ENCODE assay signal across 23 mouse cellular contexts in genomic region chr10:71138852-71139197, GRCm38 (mm10). TPM values are rescaled to one million over a fixed set of nuclear protein-coding genes. Genes with fewer than 3 reads are reported as not detected.
A peak's percentile ranks its signal among the peaks of the same experiment; 100 is the strongest.
DNase-seq lines count a peak whose midpoint lies in the region; ATAC-seq lines count a peak whose summit lies in the region.
"Had no signal": no experiment of that assay in that cellular context is flagged by ENCODE, and none has a peak within 500 bp of the region (broad histone marks: within the 10 kb centered on the region; RNA-seq: fewer than 3 reads in every experiment).

No protein-coding gene starts in this region.

- ATAC-seq in hindbrain, embryonic 11.5 days (ENCODE audit: low FRiP score) = 0 out of 2 replicates have a peak, but pooled peaks have one; percentile 27
- no peak for ATAC-seq in hindbrain, embryonic 14.5 days (ENCODE audit: low FRiP score)
- ATAC-seq in embryonic facial prominence, embryonic 12.5 days (ENCODE audit: insufficient number of reproducible peaks, insufficient read depth, low FRiP score, low TSS enrichment) = 0 out of 2 replicates have a peak, but pooled peaks have one; percentile 22
- no peak for ATAC-seq in embryonic facial prominence, embryonic 13.5 days (ENCODE audit: insufficient number of reproducible peaks, insufficient read depth, low FRiP score, low TSS enrichment, low read depth)
- ATAC-seq in limb, embryonic 13.5 days (ENCODE audit: low FRiP score, low read depth) = 0 out of 2 replicates have a peak, but pooled peaks have one; percentile 19
- no peak for ATAC-seq in erythroblast, adult 5-6 weeks (replicated peaks; ENCODE audit: low FRiP score, poor library complexity, severe bottlenecking)
- ATAC-seq: forebrain, embryonic 14.5 days; intestine, embryonic 15.5 days had no signal

- WGBS in hindbrain, embryonic 11.5 days = 78% methylated on average over 2 of the region's 2 CpGs
- 80% methylated on average over 2 of the region's 2 CpGs for WGBS in hindbrain, embryonic 14.5 days
- WGBS in embryonic facial prominence, embryonic 12.5 days = 70% methylated on average over 2 of the region's 2 CpGs
- 76% methylated on average over 2 of the region's 2 CpGs for WGBS in embryonic facial prominence, embryonic 13.5 days
- WGBS in limb, embryonic 13.5 days = 89% methylated on average over 2 of the region's 2 CpGs

- H3K27me3 ChIP-seq in hindbrain, embryonic 11.5 days (ENCODE audit: control insufficient read depth, insufficient read depth, low read length) = no peaks in the 10 kb centered on the region
- H3K27me3 ChIP-seq in hindbrain, embryonic 14.5 days (ENCODE audit: control insufficient read depth, insufficient read depth, low read length) = no peaks in the 10 kb centered on the region
- H3K27me3 ChIP-seq in embryonic facial prominence, embryonic 12.5 days = no peaks in the 10 kb centered on the region
- no peaks in the 10 kb centered on the region for H3K27me3 ChIP-seq in embryonic facial prominence, embryonic 13.5 days
- H3K27me3 ChIP-seq in limb, embryonic 13.5 days = no peaks in the 10 kb centered on the region
- H3K27me3 ChIP-seq: heart, embryonic 13.5 days; hindbrain, embryonic 13.5 days; intestine, embryonic 15.5 days had no signal

- no peaks in the 10 kb centered on the region for H3K9me3 ChIP-seq in hindbrain, embryonic 11.5 days (ENCODE audit: control insufficient read depth, low read length)
- H3K9me3 ChIP-seq in hindbrain, embryonic 14.5 days (ENCODE audit: control insufficient read depth, low read length) = peaks cover 14% of the 10 kb centered on the region
- 0 out of 2 replicates have a peak, but pooled peaks cover 2% of the 10 kb centered on the region for H3K9me3 ChIP-seq in embryonic facial prominence, embryonic 12.5 days
- peaks cover 5% of the 10 kb centered on the region; the same call in 1 of the 2 replicates for H3K9me3 ChIP-seq in embryonic facial prominence, embryonic 13.5 days
- peaks cover 7% of the 10 kb centered on the region; the same call in 1 of the 2 replicates for H3K9me3 ChIP-seq in limb, embryonic 13.5 days
- H3K9me3 ChIP-seq: forebrain, embryonic 10.5 days; hindbrain, embryonic 13.5 days; intestine, embryonic 15.5 days had no signal

- H3K36me3 ChIP-seq in hindbrain, embryonic 11.5 days (ENCODE audit: control insufficient read depth, insufficient read depth, low read length) = no peaks in the 10 kb centered on the region
- H3K36me3 ChIP-seq in hindbrain, embryonic 14.5 days (replicated peaks; ENCODE audit: control insufficient read depth, insufficient read depth) = no peaks in the 10 kb centered on the region
- no peaks in the 10 kb centered on the region for H3K36me3 ChIP-seq in embryonic facial prominence, embryonic 12.5 days
- H3K36me3 ChIP-seq in embryonic facial prominence, embryonic 13.5 days = no peaks in the 10 kb centered on the region
- no peaks in the 10 kb centered on the region; the same call in 1 of the 2 replicates for H3K36me3 ChIP-seq in limb, embryonic 13.5 days
- H3K36me3 ChIP-seq: forebrain, embryonic 10.5 days; G1E; hindbrain, embryonic 13.5 days; intestine, embryonic 15.5 days had no signal

- H3K4me3 ChIP-seq in hindbrain, embryonic 11.5 days (ENCODE audit: low read depth, low read length) = no peak overlapping the region
- H3K4me3 ChIP-seq in hindbrain, embryonic 14.5 days (replicated peaks; ENCODE audit: low read length) = no peak overlapping the region
- no peak overlapping the region for H3K4me3 ChIP-seq in embryonic facial prominence, embryonic 12.5 days
- H3K4me3 ChIP-seq in embryonic facial prominence, embryonic 13.5 days = no peak overlapping the region
- no peak overlapping the region for H3K4me3 ChIP-seq in limb, embryonic 13.5 days
- H3K4me3 ChIP-seq: erythroblast, embryonic 14.5 days; forebrain, embryonic 10.5 days; heart, embryonic 13.5 days; hindbrain, embryonic 13.5 days; intestine, embryonic 15.5 days had no signal

- no peak overlapping the region for H3K4me2 ChIP-seq in hindbrain, embryonic 11.5 days (replicated peaks; ENCODE audit: low read depth, low read length)
- no peak overlapping the region for H3K4me2 ChIP-seq in hindbrain, embryonic 14.5 days (replicated peaks)
- no peak overlapping the region for H3K4me2 ChIP-seq in embryonic facial prominence, embryonic 12.5 days (replicated peaks)
- no peak overlapping the region for H3K4me2 ChIP-seq in embryonic facial prominence, embryonic 13.5 days
- H3K4me2 ChIP-seq in limb, embryonic 13.5 days (replicated peaks) = no peak overlapping the region
- H3K4me2 ChIP-seq: heart, embryonic 13.5 days; hindbrain, embryonic 13.5 days; intestine, embryonic 15.5 days had no signal

- no peak overlapping the region for H3K9ac ChIP-seq in hindbrain, embryonic 11.5 days (ENCODE audit: low read depth, low read length)
- H3K9ac ChIP-seq in hindbrain, embryonic 14.5 days = no peak overlapping the region
- H3K9ac ChIP-seq in embryonic facial prominence, embryonic 12.5 days = no peak overlapping the region
- H3K9ac ChIP-seq in embryonic facial prominence, embryonic 13.5 days = no peak overlapping the region
- no peak overlapping the region for H3K9ac ChIP-seq in limb, embryonic 13.5 days
- H3K9ac ChIP-seq: heart, embryonic 13.5 days; hindbrain, embryonic 13.5 days; intestine, embryonic 15.5 days had no signal

- DNase-seq in hindbrain, embryonic 11.5 days (ENCODE audit: low spot score) = no peak
- no peak for DNase-seq in hindbrain, embryonic 14.5 days (ENCODE audit: low spot score)
- DNase-seq in layer of hippocampus, adult 11-12 months (ENCODE audit: low spot score) = no peak
- DNase-seq: adrenal gland, adult 8-10 months; adrenal gland, postnatal 36 days; cerebellum, adult 8-10 months; cerebellum, postnatal 14 days; gastrocnemius, postnatal 25 days; heart, postnatal 36 days; kidney, adult 18-20 months had no signal

- 0 out of 2 replicates have a peak, but pooled peaks cover 2% of the 10 kb centered on the region for H3K4me1 ChIP-seq in hindbrain, embryonic 11.5 days (replicated peaks; ENCODE audit: control insufficient read depth, insufficient read depth, low read length)
- H3K4me1 ChIP-seq in hindbrain, embryonic 14.5 days (replicated peaks; ENCODE audit: control insufficient read depth, insufficient read depth, low read length) = no peaks in the 10 kb centered on the region
- peaks cover 31% of the 10 kb centered on the region for H3K4me1 ChIP-seq in embryonic facial prominence, embryonic 12.5 days
- H3K4me1 ChIP-seq in embryonic facial prominence, embryonic 13.5 days = peaks cover 47% of the 10 kb centered on the region
- peaks cover 50% of the 10 kb centered on the region for H3K4me1 ChIP-seq in limb, embryonic 13.5 days
- H3K4me1 ChIP-seq: hindbrain, embryonic 13.5 days; intestine, embryonic 15.5 days had no signal

- H3K27ac ChIP-seq in hindbrain, embryonic 11.5 days (ENCODE audit: low read depth, low read length) = no peak overlapping the region
- H3K27ac ChIP-seq in hindbrain, embryonic 14.5 days = no peak overlapping the region
- peak overlapping the region; percentile 72 for H3K27ac ChIP-seq in embryonic facial prominence, embryonic 12.5 days
- peak overlapping the region; percentile 78 for H3K27ac ChIP-seq in embryonic facial prominence, embryonic 13.5 days
- H3K27ac ChIP-seq in limb, embryonic 13.5 days = peak overlapping the region; percentile 58; the same call in 1 of the 2 replicates
- H3K27ac ChIP-seq: heart, embryonic 13.5 days; hindbrain, embryonic 13.5 days; intestine, embryonic 15.5 days had no signal

RNA-seq across cellular contexts. Expression of gene Bicc1, which starts 20.7 kb away (rescaled TPM):
- 8.4 and 9.4 TPM in 2 replicates for polyA plus RNA-seq in hindbrain, embryonic 11.5 days (2014; fragmentation: Nextera tagmentation; extraction: Ambion mirVana)
- polyA plus RNA-seq in hindbrain, embryonic 14.5 days (2014; fragmentation: Nextera tagmentation; extraction: Ambion mirVana) = 5.6 and 6.8 TPM in 2 replicates
- polyA plus RNA-seq in embryonic facial prominence, embryonic 12.5 days (2016; fragmentation: Nextera tagmentation; extraction: Ambion mirVana) = 22.8 and 24.2 TPM in 2 replicates
- polyA plus RNA-seq in embryonic facial prominence, embryonic 13.5 days (2015; fragmentation: Nextera tagmentation; extraction: Ambion mirVana) = 25.9 and 27.8 TPM in 2 replicates
- polyA plus RNA-seq in limb, embryonic 13.5 days (2015; fragmentation: Nextera tagmentation; extraction: Ambion mirVana) = 31.8 and 33.3 TPM in 2 replicates
- total RNA-seq in erythroblast, adult 5-6 weeks (2015; ENCODE audit: low replicate concordance) = not detected in 2 replicates
- total RNA-seq in erythroblast, adult 5-6 weeks (2017; ENCODE audit: low replicate concordance) = not detected in 2 replicates
- total RNA-seq: common myeloid progenitor, adult 5-6 weeks; granulocyte monocyte progenitor cell, adult 5-6 weeks had no signal
- polyA plus RNA-seq: erythroblast, embryonic 14.5 days; G1E had no signal

Comparison
In these comparisons a context has a peak if more than half of its experiments do, and no peak if none do; other contexts are left out.
1. ATAC-seq: peak in hindbrain, embryonic 11.5 days (single experiment), embryonic facial prominence, embryonic 12.5 days (single experiment) and limb, embryonic 13.5 days (single experiment); none in hindbrain, embryonic 14.5 days (single experiment), embryonic facial prominence, embryonic 13.5 days (single experiment) and erythroblast, adult 5-6 weeks (single experiment).
2. H3K27ac ChIP-seq: peak in embryonic facial prominence, embryonic 12.5 days (single experiment), embryonic facial prominence, embryonic 13.5 days (single experiment) and limb, embryonic 13.5 days (single experiment); none in hindbrain, embryonic 11.5 days (single experiment) and hindbrain, embryonic 14.5 days (single experiment).